In the genomic region with DNA sequence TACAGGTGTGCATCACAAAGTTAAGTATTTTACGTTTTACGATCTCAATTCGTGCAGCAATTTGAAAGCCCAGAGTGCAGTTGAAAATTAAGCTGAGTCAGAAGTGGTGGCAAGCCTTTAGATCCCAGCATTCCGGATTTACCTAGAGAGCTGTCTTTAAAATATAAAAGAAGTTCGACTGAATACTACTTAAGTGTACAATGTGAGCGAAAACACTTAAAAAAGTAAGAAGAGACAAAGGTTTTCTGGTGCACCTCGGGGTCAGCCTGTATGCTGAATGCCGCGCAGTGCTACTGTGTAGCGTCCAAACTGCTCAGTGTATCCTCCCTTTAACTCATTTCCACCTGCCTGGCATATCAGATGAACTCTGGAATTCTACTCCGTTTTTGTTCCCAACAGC, we compare ENCODE assay signal across 1 mouse cellular context.
TF ChIP-seq lines count a peak whose summit lies in the region.

No protein-coding gene starts in this region.

TF ChIP-seq in MEL, 35 proteins besides CTCF, POLR2A, EP300 and RAD21:
- TF ChIP-seq UBTF (IDR thresholded peaks at IDR 0.05; ENCODE audit: borderline replicate concordance, insufficient read depth, low read depth, low read length) (no peak), MAZ (IDR thresholded peaks at IDR 0.05; ENCODE audit: low read depth, low read length) (no peak), RCOR1 (IDR thresholded peaks at IDR 0.05; ENCODE audit: low read depth, low read length) (no peak), ZNF384 (IDR thresholded peaks at IDR 0.05; ENCODE audit: low read depth, low read length) (no peak)
